Mouse (Mus musculus) urinary bladder, postnatal 14 days (tissue): ENCODE data around the gene Sh2d4b.

Source experiments
- DNase-seq: peaks from one replicate; pipeline ENCODE4 v3.0.0; 2021; ENCODE audit warnings: low spot score

The Sh2d4b gene

GRCm38 (mm10) chr14:40893196-40893595 is at the start of gene Sh2d4b:
Gene Sh2d4b (minus strand): TSS chr14:40893266.
- DNase-seq = no peak

GRCm38 (mm10) chr14:40942429-40942828 is 49.4 kb upstream of the Sh2d4b start:
- no peak for DNase-seq

GRCm38 (mm10) chr14:40938380-40938987 is 45.4 kb upstream of the Sh2d4b start:
- no peak for DNase-seq

- no peak for DNase-seq
Observed at GRCm38 (mm10) chr14:40937052-40937451, 44.0 kb upstream of the Sh2d4b start.

GRCm38 (mm10) chr14:40935481-40935880 is 42.4 kb upstream of the Sh2d4b start:
- no peak for DNase-seq

- DNase-seq = no peak
Observed at GRCm38 (mm10) chr14:40935054-40935453, 42.0 kb upstream of the Sh2d4b start.

GRCm38 (mm10) chr14:40933328-40933727 is 40.3 kb upstream of the Sh2d4b start:
- no peak for DNase-seq

- DNase-seq = no peak
Observed at GRCm38 (mm10) chr14:40932225-40932624, 39.2 kb upstream of the Sh2d4b start.

- DNase-seq = no peak
Observed at GRCm38 (mm10) chr14:40931115-40931829, 38.2 kb upstream of the Sh2d4b start.

- no peak for DNase-seq
Observed at GRCm38 (mm10) chr14:40929943-40930342, 36.9 kb upstream of the Sh2d4b start.

GRCm38 (mm10) chr14:40928897-40929296 is 35.8 kb upstream of the Sh2d4b start:
- no peak for DNase-seq

GRCm38 (mm10) chr14:40927041-40927440 is 34.0 kb upstream of the Sh2d4b start:
- DNase-seq = no peak

GRCm38 (mm10) chr14:40924378-40925113 is 31.5 kb upstream of the Sh2d4b start:
- no peak for DNase-seq

GRCm38 (mm10) chr14:40921241-40921640 is 28.2 kb upstream of the Sh2d4b start:
- DNase-seq = no peak

GRCm38 (mm10) chr14:40919521-40919920 is 26.5 kb upstream of the Sh2d4b start:
- DNase-seq = no peak

- no peak for DNase-seq
Observed at GRCm38 (mm10) chr14:40918477-40918876, 25.4 kb upstream of the Sh2d4b start.

- peak; percentile 92 for DNase-seq
Observed at GRCm38 (mm10) chr14:40917632-40918031, 24.6 kb upstream of the Sh2d4b start.

- no peak for DNase-seq
Observed at GRCm38 (mm10) chr14:40916667-40917066, 23.6 kb upstream of the Sh2d4b start.

- no peak for DNase-seq
Observed at GRCm38 (mm10) chr14:40915838-40916237, 22.8 kb upstream of the Sh2d4b start.

GRCm38 (mm10) chr14:40914701-40915100 is 21.6 kb upstream of the Sh2d4b start:
- DNase-seq = peak; percentile 56

GRCm38 (mm10) chr14:40913709-40914108 is 20.6 kb upstream of the Sh2d4b start:
- no peak for DNase-seq

- DNase-seq = no peak
Observed at GRCm38 (mm10) chr14:40911529-40911928, 18.5 kb upstream of the Sh2d4b start.

GRCm38 (mm10) chr14:40908763-40909162 is 15.7 kb upstream of the Sh2d4b start:
- DNase-seq = no peak
